Mouse (Mus musculus) heart, postnatal 14 days (tissue): ENCODE data around the gene Olfr59. TPM values are rescaled to one million over a fixed set of nuclear protein-coding genes. Genes with fewer than 3 reads are reported as not detected.

ENCODE experiments used
- DNase-seq, 2 experiments: peaks; one replicate each; pipeline ENCODE4 v3.0.0; 2021 to 2022
- intact Hi-C: fragments of 180-260 bp; cut with DNase I; formaldehyde crosslinking; loops from one replicate; pipeline ENCODE4 v1.15.1; 2025
- long read RNA-seq, 2 experiments: library from polyadenylated mRNA; stranded (forward); transcript quantifications; one replicate each; pipeline ENCODE4 v2.0.0; 2021
- total RNA-seq, 2 experiments: library from RNA; stranded (reverse); gene quantifications; 2 replicates each; pipeline ENCODE4 v1.2.3; 2021

The Olfr59 gene
- not detected for total RNA-seq
- long read RNA-seq, experiment 1: 0 reads
- long read RNA-seq, experiment 2: 0 reads

DNA sequence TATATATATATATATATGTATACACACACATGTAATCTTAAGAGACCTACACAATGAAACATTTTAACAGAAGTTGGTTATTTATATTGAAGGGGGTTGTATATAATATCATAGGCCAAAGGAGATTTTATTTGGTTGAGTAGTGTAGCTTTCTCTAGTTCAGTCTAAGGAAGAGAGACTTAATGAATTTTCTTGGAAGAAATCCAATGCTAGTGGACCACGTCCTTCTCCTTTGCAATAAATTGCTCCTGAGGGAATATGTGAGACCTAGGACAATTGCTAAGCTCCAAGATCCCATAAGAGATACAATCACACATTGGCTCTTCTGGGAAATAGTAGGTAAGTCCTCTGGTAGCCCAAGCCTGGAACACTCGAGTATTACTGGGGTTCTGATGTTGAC is at the start of gene Olfr59:
Olfr59 (plus strand) TSS at position 301 of the 400 bp plus-strand sequence.
- intact Hi-C loops: no loop called here
- DNase-seq: no peak

DNA sequence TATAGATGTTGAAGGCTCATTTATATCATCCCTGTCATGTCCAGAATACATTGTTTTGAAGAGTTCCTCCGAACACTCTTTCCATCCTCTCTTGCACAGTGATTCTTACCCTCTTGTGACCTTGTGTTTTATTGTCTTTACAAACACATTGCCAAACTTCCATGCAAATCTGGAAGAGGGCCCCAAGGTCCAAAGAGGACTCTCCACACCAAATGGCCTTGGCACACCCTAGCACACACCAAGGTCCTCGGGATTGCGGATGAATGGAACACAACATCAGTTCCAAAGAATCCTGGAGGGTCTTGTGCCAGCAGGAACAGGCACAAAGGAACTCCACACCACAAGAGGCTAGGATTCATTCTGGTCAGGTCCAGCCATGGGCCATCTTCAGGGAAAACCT is 42.3 kb upstream of the Olfr59 start:
- intact Hi-C loops: no loop called here
- no peak for DNase-seq

DNA sequence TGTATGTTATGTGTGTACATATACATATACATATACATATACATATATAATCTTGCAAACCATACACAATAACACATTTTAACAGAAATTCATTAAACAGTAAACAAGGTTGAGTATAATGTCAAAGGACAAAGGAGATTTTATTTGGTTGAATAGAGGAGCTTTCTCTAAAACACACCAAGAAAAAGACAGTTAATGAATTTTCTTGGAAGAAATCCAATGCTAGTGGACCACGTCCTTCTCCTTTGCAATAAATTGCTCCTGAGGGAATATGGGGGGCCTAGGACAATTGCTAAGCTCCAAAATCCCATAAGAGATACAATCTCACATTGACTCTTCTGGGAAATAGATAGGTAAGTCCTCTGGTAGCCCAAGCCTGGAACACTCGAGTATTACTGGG is 24.0 kb upstream of the Olfr59 start, which contains the start of gene Olfr406:
Olfr406 (plus strand) TSS at position 301 of the 400 bp plus-strand sequence.
- no peak for DNase-seq
- intact Hi-C loops: no loop called here

DNA sequence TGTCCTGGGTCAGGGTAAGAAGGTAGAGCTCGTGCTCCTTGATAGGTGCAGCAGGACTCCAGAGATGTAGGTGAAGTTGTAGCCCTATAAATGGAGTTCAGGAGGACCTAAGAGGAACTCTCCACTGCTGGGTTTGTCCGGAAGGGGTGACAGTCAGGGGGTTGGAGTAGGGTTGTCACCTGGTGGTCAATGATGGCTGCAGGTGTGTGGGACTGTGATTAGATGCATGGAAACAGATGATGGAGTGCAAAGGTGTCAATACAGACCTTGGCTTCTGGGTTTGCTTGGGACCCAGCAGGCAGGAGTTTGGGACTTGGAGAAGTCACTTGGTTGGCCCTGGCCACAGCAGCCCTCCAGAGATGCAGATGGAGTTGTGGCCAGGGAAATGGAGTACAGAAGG is 3.7 kb downstream of the Olfr59 start:
- intact Hi-C loops: no loop called here

DNA sequence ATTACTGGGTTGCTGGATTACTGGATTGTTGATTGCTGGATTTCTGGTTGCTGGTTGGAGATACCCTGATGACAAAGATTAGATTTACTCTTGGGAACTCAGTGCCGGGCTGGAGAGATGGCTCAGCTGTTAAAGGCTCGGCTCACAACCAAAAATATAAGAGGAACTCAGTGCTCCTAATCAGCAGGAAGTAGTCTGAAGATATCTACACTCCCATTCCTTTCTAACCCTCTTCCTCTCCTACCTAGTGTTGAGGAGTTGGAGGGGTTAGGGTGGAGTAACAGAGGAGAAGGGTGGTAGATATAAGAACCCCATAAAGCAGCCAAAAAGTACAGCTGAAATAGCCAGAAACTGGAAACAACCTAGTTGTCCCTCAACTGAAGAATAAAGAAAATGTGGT is 42.5 kb downstream of the Olfr59 start:
- no peak for DNase-seq
- intact Hi-C loops: no loop called here

More for the DNA sequence above, 3.7 kb downstream of the Olfr59 start:
- DNase-seq: no peak

DNA sequence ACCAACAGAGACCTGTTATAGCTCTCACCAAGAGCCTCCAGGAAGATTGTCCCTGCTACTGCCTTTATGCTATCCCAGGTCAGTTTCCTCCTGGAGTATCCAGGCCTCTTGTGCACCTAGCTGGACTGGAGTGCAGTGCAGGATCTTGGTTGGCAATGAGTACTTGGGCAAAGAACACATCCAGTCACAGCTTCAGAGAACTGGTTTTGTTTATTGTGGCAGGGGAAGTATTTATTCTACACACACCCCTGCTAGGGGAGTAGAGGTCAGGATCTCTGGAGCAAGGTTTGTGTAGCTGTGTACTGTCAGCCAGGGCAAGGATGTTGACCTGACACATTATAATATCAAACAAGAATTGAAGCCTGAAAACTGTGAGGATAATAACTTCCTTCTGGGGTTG is 45.2 kb downstream of the Olfr59 start:
- intact Hi-C loops: no loop called here
- DNase-seq: no peak

DNA sequence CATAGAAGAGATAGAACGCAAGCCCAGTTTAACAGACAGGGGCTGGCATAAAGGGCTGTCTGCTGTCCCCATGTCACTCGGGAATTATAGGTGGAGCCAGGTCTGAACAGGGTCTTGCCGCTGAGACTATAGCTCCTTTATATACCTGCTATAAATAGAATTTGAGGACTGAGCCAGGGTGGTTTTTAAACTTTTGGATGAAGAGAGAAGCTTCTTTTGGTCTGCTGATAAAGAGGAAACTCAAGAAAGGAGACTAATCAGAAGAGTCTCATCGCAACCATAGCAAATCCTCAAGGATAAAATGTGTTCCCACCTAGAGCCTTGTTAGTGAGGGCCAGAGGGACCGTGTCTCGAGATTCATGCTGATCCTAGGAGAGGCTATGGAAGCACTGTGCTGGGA is 54.4 kb downstream of the Olfr59 start, which contains the start of gene Olfr410:
Olfr410 (minus strand) TSS at position 101 of the 400 bp plus-strand sequence.
- DNase-seq: no peak
- intact Hi-C loops: no loop called here

Other genes starting within 250 kb of the Olfr59 start
- not detected for gene Olfr139, start 227.2 kb upstream of the Olfr59 start, total RNA-seq
- not detected for gene Olfr399, start 227.1 kb upstream of the Olfr59 start, total RNA-seq
- not detected for gene Zfp616, start 213.8 kb upstream of the Olfr59 start, total RNA-seq
- gene Olfr401, start 170.0 kb upstream of the Olfr59 start, total RNA-seq: not detected
- not detected for gene Olfr402, start 130.2 kb upstream of the Olfr59 start, total RNA-seq
- not detected for gene Olfr403, start 97.5 kb upstream of the Olfr59 start, total RNA-seq
- not detected for gene Olfr43, start 72.4 kb upstream of the Olfr59 start, total RNA-seq
- not detected for gene Olfr406, start 23.9 kb upstream of the Olfr59 start, total RNA-seq
- gene Olfr410, start 54.3 kb downstream of the Olfr59 start, total RNA-seq: not detected
- gene Olfr411, start 68.9 kb downstream of the Olfr59 start, total RNA-seq: not detected
- gene Olfr412, start 78.3 kb downstream of the Olfr59 start, total RNA-seq: not detected